Mouse (Mus musculus) limb, embryonic 14.5 days (tissue): ENCODE measurements at regions not wholly inside any gene's neighbourhood (a gene's known extent, or its start where the extent isn't known, plus 50 kb on each side); places are given as distances from the start of the nearest gene placed in this dataset.

ENCODE experiments used
- ATAC-seq: fragments of 200-750 bp; cut with Nextera tagmentation; 2 replicates; pipeline ENCODE4 v1.8.0; 2017; ENCODE audit warnings: low read depth, moderate number of reproducible peaks, moderate TSS enrichment; ENCODE audit not compliant: low FRiP score
- DNase-seq: peaks from one replicate; pipeline ENCODE4 v3.0.0-alpha.2; 2015; ENCODE audit warnings: low spot score
- H3K27ac ChIP-seq: fragments of 300-500 bp; sonication (generic); replicated peaks from 2 replicates; pipeline ENCODE4 v1.5.1; 2014; ENCODE audit warnings: low read depth, mild to moderate bottlenecking, low read length, moderate library complexity, mixed read lengths
- H3K27me3 ChIP-seq: fragments of 300-500 bp; sonication (generic); 2 replicates; pipeline ENCODE4 v1.6.1; 2014; ENCODE audit warnings: low read length, mixed read lengths; ENCODE audit not compliant: control insufficient read depth, insufficient read depth
- H3K36me3 ChIP-seq: fragments of 300-500 bp; sonication (generic); 2 replicates; pipeline ENCODE4 v1.6.1; 2014; ENCODE audit warnings: mild to moderate bottlenecking, low read length, moderate library complexity, mixed read lengths; ENCODE audit not compliant: control insufficient read depth, insufficient read depth
- H3K4me1 ChIP-seq: fragments of 300-500 bp; sonication (generic); 2 replicates; pipeline ENCODE4 v1.6.1; 2014; ENCODE audit warnings: antibody characterized with exemption, low read length, mixed read lengths; ENCODE audit not compliant: control insufficient read depth, insufficient read depth
- H3K4me2 ChIP-seq: fragments of 300-500 bp; sonication (generic); replicated peaks from 2 replicates; pipeline ENCODE4 v1.6.1; 2014; ENCODE audit warnings: low read depth, mild to moderate bottlenecking, low read length, moderate library complexity; ENCODE audit not compliant: severe bottlenecking
- H3K4me3 ChIP-seq: fragments of 300-500 bp; sonication (generic); replicated peaks from 2 replicates; pipeline ENCODE4 v1.5.1; 2014; ENCODE audit warnings: low read length
- H3K9ac ChIP-seq: fragments of 300-500 bp; sonication (generic); 2 replicates; pipeline ENCODE4 v1.6.1; 2014; ENCODE audit warnings: mild to moderate bottlenecking, low read depth, low read length, moderate library complexity; ENCODE audit not compliant: severe bottlenecking
- H3K9me3 ChIP-seq: fragments of 300-500 bp; sonication (generic); 2 replicates; pipeline ENCODE4 v1.6.1; 2016; ENCODE audit warnings: low read length; ENCODE audit not compliant: control insufficient read depth
- POLR2A ChIP-seq: fragments of 200-500 bp; IDR thresholded peaks from 2 replicates; pipeline ENCODE4 v1.8.0; 2012; ENCODE audit warnings: inconsistent platforms, mild to moderate bottlenecking, moderate library complexity, borderline replicate concordance; ENCODE audit not compliant: insufficient read depth, insufficient read length; ENCODE audit errors: extremely low read depth
- WGBS: fragments of 180-500 bp; shearing (Covaris S2); extraction: QIAGEN DNeasy Blood & Tissue Kit; methylation state at CpG from one replicate; pipeline ENCODE4 v1.1.7; 2014; 5-methylcytosine and 5-hydroxymethylcytosine counted together

DNA sequence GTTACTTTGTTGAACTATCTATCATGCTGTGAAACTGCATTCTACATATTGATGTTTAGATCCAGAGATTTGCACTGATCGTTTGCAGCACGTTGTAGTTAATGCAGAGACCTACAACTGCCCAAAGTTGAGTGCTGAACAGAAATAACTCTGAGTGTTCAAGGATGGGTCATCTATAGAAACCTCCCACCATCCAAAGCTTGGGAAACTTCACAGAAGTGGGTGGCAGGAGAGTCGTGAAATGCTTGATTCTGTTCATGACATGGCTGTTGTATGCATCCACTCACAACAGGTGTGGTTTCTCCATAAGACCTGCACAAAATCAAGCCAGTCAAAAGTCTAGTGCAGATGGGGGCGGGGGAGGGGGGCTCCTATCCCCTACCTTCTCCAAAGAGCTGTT is 102.8 kb upstream of the Otud7a start:
- no peak for TF ChIP-seq POLR2A
- Histone ChIP-seq H3K9me3 (no peaks in the 10 kb centered on the region), H3K4me2 (no peak overlapping the region), H3K27me3 (no peaks in the 10 kb centered on the region), H3K4me1 (no peaks in the 10 kb centered on the region), H3K4me3 (no peak overlapping the region), H3K27ac (no peak overlapping the region), H3K9ac (no peak overlapping the region), H3K36me3 (no peaks in the 10 kb centered on the region)
- WGBS = 68% methylated on average over 4 of the region's 4 CpGs
- ATAC-seq = no peak
- DNase-seq = no peak

DNA sequence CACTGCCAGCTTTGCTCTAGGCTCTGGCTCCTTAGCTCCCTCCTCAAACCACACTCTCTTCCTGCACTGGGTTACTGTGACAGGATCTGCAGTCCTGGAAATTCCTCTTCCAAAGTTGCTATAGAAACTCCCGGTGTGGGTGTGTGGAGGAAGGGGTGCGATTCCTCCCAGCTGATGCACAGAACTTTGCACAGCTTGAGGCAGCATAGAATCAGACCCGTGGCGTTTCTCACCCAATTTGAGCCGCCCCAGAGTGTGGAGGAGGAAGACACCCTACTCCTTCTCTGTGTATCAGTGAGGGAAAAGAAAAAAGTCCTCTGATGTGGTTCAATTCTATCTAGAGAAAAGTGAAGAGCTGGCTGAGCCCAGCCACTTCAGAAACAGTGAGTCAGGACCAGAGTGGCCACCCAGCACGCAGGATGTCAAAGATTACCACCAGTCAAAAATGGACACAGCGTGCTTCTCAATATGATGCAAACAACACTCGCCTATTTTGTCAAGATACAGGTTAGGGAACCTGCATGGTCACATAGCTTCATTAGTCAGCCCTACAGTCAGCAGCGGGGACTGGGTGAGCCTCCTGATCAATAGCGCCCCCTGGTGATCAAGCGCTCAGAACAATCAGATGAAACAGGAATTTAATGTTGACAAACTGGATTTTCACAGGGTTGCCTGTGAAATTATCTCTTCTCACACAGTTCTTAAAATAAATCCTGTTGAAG is 98.7 kb upstream of the Otud7a start:
- Histone ChIP-seq H3K9ac (no peak overlapping the region), H3K4me1 (no peaks in the 10 kb centered on the region), H3K4me2 (no peak overlapping the region), H3K9me3 (no peaks in the 10 kb centered on the region), H3K27me3 (no peaks in the 10 kb centered on the region), H3K27ac (no peak overlapping the region), H3K4me3 (no peak overlapping the region), H3K36me3 (no peaks in the 10 kb centered on the region)
- DNase-seq (peak; percentile 23), ATAC-seq (no peak)
- WGBS = 37% methylated on average over 11 of the region's 11 CpGs
- TF ChIP-seq POLR2A = no peak

DNA sequence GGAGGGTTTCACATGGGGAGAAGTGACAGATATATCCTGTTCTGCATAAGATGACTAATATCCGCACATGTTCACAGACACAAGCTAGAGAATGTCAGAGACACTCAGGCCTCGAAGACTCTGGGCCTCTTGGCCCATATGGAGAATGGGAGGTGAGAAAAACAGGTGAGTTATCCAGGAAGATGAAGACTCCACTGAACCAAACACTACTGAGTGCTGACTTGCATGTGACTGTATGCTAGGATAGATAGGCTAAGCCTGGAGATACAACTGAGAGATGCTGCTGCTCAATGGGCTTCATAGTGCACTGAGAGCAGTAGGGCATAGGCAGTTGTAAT is 98.2 kb upstream of the Otud7a start:
- no peak for TF ChIP-seq POLR2A
- DNase-seq = no peak
- 81% methylated on average over 2 of the region's 2 CpGs for WGBS
- no peaks in the 10 kb centered on the region for H3K27me3 ChIP-seq
- H3K36me3 ChIP-seq = no peaks in the 10 kb centered on the region
- H3K4me3 ChIP-seq = no peak overlapping the region
- no peaks in the 10 kb centered on the region for H3K4me1 ChIP-seq
- no peak overlapping the region for H3K9ac ChIP-seq
- no peak for ATAC-seq
- H3K9me3 ChIP-seq = no peaks in the 10 kb centered on the region
- no peak overlapping the region for H3K27ac ChIP-seq
- H3K4me2 ChIP-seq = no peak overlapping the region
